ENCODE assay signal across 19 mouse cellular contexts in the genomic region with DNA sequence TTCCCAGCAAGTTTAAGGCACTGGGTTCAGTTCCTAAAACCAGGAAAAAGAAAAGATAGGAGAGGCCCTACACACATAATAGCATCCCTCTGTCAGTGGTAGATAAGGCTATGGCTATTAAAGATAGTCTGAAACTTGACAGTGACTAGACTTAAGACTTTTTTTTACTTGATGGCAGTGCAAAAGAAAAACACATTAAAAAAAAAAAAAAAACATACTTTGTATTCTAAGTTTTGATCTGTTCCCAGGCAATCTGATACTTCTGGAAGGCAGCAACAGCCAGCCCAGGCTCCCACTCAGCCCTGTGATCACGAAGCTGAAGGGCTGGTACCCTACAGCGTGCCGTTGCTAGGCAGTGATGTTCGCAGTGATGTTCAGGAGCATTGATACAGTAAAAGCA. TPM values are rescaled to one million over a fixed set of nuclear protein-coding genes. Genes with fewer than 3 reads are reported as not detected.
DNase-seq lines count a peak whose midpoint lies in the region; ATAC-seq and TF ChIP-seq lines count a peak whose summit lies in the region.
"Had no signal": no experiment of that assay in that cellular context is flagged by ENCODE, and none has a peak within 500 bp of the region (broad histone marks: within the 10 kb centered on the region; RNA-seq: fewer than 3 reads in every experiment).

No protein-coding gene starts in this region.

- H3K27me3 ChIP-seq in megakaryocyte, embryonic 14.5 days (replicated peaks): no peaks in the 10 kb centered on the region
- H3K27me3 ChIP-seq in MEL (ENCODE audit: control insufficient read depth in 1 of 2, insufficient read depth in 2 of 2, low read length in 2 of 2): no peaks in the 10 kb centered on the region
- no peaks in the 10 kb centered on the region for H3K27me3 ChIP-seq in forebrain, postnatal 0 days (ENCODE audit: insufficient read depth, low read length)
- H3K27me3 ChIP-seq: CH12.LX; hindbrain, embryonic 12.5 days; intestine, embryonic 15.5 days; neural tube, embryonic 12.5 days had no signal

- TF ChIP-seq POLR2A in MEL (IDR thresholded peaks at IDR 0.05; ENCODE audit: control insufficient read depth in 1 of 2, insufficient read depth in 1 of 2, low read depth in 1 of 2, low read length in 2 of 2, poor library complexity in 1 of 2): no peak

- no peaks in the 10 kb centered on the region for H3K79me2 ChIP-seq in MEL (ENCODE audit: control insufficient read depth, insufficient read depth, low read length, poor library complexity)

- peaks cover 67% of the 10 kb centered on the region for H3K4me1 ChIP-seq in megakaryocyte, embryonic 14.5 days
- H3K4me1 ChIP-seq in MEL (ENCODE audit: control insufficient read depth in 1 of 2, insufficient read depth in 2 of 2, low read length in 2 of 2): peaks cover 0 to 11% of the 10 kb centered on the region in 2 experiments; a peak in 2 of 4 replicates
- H3K4me1 ChIP-seq in forebrain, postnatal 0 days (ENCODE audit: insufficient read depth): no peaks in the 10 kb centered on the region
- H3K4me1 ChIP-seq: hindbrain, embryonic 12.5 days; intestine, embryonic 15.5 days; midbrain, embryonic 10.5 days; neural tube, embryonic 12.5 days had no signal

- H3K27ac ChIP-seq in MEL (ENCODE audit: control insufficient read depth, low read depth, low read length): no peak overlapping the region
- H3K27ac ChIP-seq in forebrain, postnatal 0 days (ENCODE audit: low read depth, low read length): peak overlapping the region; percentile 73; the same call in 1 of the 2 replicates
- H3K27ac ChIP-seq: heart, adult 2 months; hindbrain, embryonic 12.5 days; intestine, embryonic 15.5 days; midbrain, embryonic 10.5 days; neural tube, embryonic 12.5 days had no signal

- peaks cover 46% of the 10 kb centered on the region for H3K36me3 ChIP-seq in megakaryocyte, embryonic 14.5 days (replicated peaks; ENCODE audit: low read length)
- peaks cover 0 to 17% of the 10 kb centered on the region in 2 experiments; a peak in 2 of 4 replicates for H3K36me3 ChIP-seq in MEL (ENCODE audit: control insufficient read depth in 1 of 2, insufficient read depth in 2 of 2, low read length in 2 of 2)
- no peaks in the 10 kb centered on the region for H3K36me3 ChIP-seq in forebrain, postnatal 0 days (ENCODE audit: insufficient read depth)
- H3K36me3 ChIP-seq: hindbrain, embryonic 12.5 days; intestine, embryonic 15.5 days; neural tube, embryonic 12.5 days had no signal

- WGBS in forebrain, postnatal 0 days: 63% methylated on average over 4 of the region's 4 CpGs

- no peaks in the 10 kb centered on the region for H3K9me3 ChIP-seq in megakaryocyte, embryonic 14.5 days
- H3K9me3 ChIP-seq in MEL (replicated peaks; ENCODE audit: insufficient read depth, low read length): no peaks in the 10 kb centered on the region
- H3K9me3 ChIP-seq in forebrain, postnatal 0 days (ENCODE audit: low read length): no peaks in the 10 kb centered on the region
- H3K9me3 ChIP-seq: hindbrain, embryonic 12.5 days; intestine, embryonic 15.5 days; midbrain, embryonic 10.5 days; neural tube, embryonic 12.5 days had no signal

- H3K9ac ChIP-seq in MEL (ENCODE audit: control insufficient read depth, low read depth, low read length, poor library complexity, severe bottlenecking): no peak overlapping the region
- no peak overlapping the region for H3K9ac ChIP-seq in forebrain, postnatal 0 days
- H3K9ac ChIP-seq: hindbrain, embryonic 12.5 days; intestine, embryonic 15.5 days; neural tube, embryonic 12.5 days had no signal

- peak overlapping the region; percentile 42 for H3K4me3 ChIP-seq in megakaryocyte, embryonic 14.5 days (replicated peaks)
- no peak overlapping the region for H3K4me3 ChIP-seq in MEL (ENCODE audit: control insufficient read depth in 1 of 2, insufficient read depth in 1 of 2, low read depth in 2 of 2, low read length in 2 of 2)
- no peak overlapping the region for H3K4me3 ChIP-seq in forebrain, postnatal 0 days (ENCODE audit: low read depth, low read length)
- H3K4me3 ChIP-seq: heart, adult 2 months; hindbrain, embryonic 12.5 days; intestine, embryonic 15.5 days; midbrain, embryonic 10.5 days; neural tube, embryonic 12.5 days had no signal

- no peak for DNase-seq in frontal cortex, postnatal 25 days (ENCODE audit: low spot score in 2 of 2)
- DNase-seq in MEL (ENCODE audit: low read depth, low spot score): peak; percentile 48
- DNase-seq in forebrain, postnatal 0 days: peak; percentile 47
- DNase-seq in heart, adult 9 months (ENCODE audit: low spot score in 2 of 2): no peak
- DNase-seq in ovary, postnatal 14 days (ENCODE audit: low spot score): no peak
- DNase-seq: heart, adult 2 months; kidney, adult 9 months; kidney, postnatal 25 days; lung, adult 18-20 months; lung, postnatal 14 days; thymus, postnatal 14 days had no signal

- TF ChIP-seq CTCF in MEL (IDR thresholded peaks at IDR 0.05 in 2 of 3, conservative IDR thresholded peaks at IDR 0.05 in 1 of 3; ENCODE audit: control insufficient read depth in 1 of 3, insufficient read depth in 1 of 3, low read depth in 2 of 3, low read length in 3 of 3, poor library complexity in 1 of 3, severe bottlenecking in 1 of 3): no peak
- TF ChIP-seq CTCF in forebrain, postnatal 0 days (IDR thresholded peaks at IDR 0.05; ENCODE audit: low read depth): no peak

- TF ChIP-seq RAD21 in MEL (IDR thresholded peaks at IDR 0.05; ENCODE audit: low read depth, low read length): no peak

- ATAC-seq in frontal cortex, adult (ENCODE audit: low TSS enrichment): peak; percentile 64; the same call in 1 of the 2 replicates
- ATAC-seq in megakaryocyte, adult 5-6 weeks (ENCODE audit: poor library complexity, severe bottlenecking): no peak
- ATAC-seq in forebrain, postnatal 0 days: peak; percentile 71
- ATAC-seq: intestine, embryonic 15.5 days had no signal

- peak; percentile 81 to 84 for TF ChIP-seq EP300 in MEL (IDR thresholded peaks at IDR 0.05; ENCODE audit: low read depth in 1 of 2, low read length in 2 of 2)

- H3K4me2 ChIP-seq in forebrain, postnatal 0 days (ENCODE audit: low read depth): no peak overlapping the region
- H3K4me2 ChIP-seq: hindbrain, embryonic 12.5 days; intestine, embryonic 15.5 days; neural tube, embryonic 12.5 days had no signal

TF ChIP-seq in MEL, 35 proteins besides CTCF, POLR2A, EP300 and RAD21:
- TF ChIP-seq MAFK (IDR thresholded peaks at IDR 0.05; ENCODE audit: borderline replicate concordance, low read depth, low read length) (no peak), ELF1 (IDR thresholded peaks at IDR 0.05; ENCODE audit: low read depth, low read length) (no peak), RCOR1 (IDR thresholded peaks at IDR 0.05; ENCODE audit: low read depth, low read length) (peak; percentile 47; the same call in 1 of the 2 replicates), MYB (IDR thresholded peaks at IDR 0.05; ENCODE audit: low read depth, low read length) (no peak), GATA1 (IDR thresholded peaks at IDR 0.05; ENCODE audit: low read depth, low read length) (peak; percentile 83), BHLHE40 (IDR thresholded peaks at IDR 0.05; ENCODE audit: borderline replicate concordance, low read depth, low read length) (no peak), TCF12 (IDR thresholded peaks at IDR 0.05; ENCODE audit: low read depth, low read length) (peak; percentile 89), ZKSCAN1 (IDR thresholded peaks at IDR 0.05; ENCODE audit: low read depth, low read length) (no peak), SMC3 (IDR thresholded peaks at IDR 0.05; ENCODE audit: low read depth, low read length) (no peak), TAL1 (IDR thresholded peaks at IDR 0.05; ENCODE audit: low read length) (peak; percentile 66), ZMIZ1 (IDR thresholded peaks at IDR 0.05; ENCODE audit: low read depth, low read length) (no peak), ZNF384 (IDR thresholded peaks at IDR 0.05; ENCODE audit: low read depth, low read length) (peak; percentile 90), CHD1 (IDR thresholded peaks at IDR 0.05; ENCODE audit: low read depth, low read length) (no peak), ZC3H11A (IDR thresholded peaks at IDR 0.05; ENCODE audit: low read depth, low read length) (no peak), SIN3A (IDR thresholded peaks at IDR 0.05; ENCODE audit: low read length) (no peak), POLR2AphosphoS2 (IDR thresholded peaks at IDR 0.05; ENCODE audit: low read length) (no peak), HCFC1 (IDR thresholded peaks at IDR 0.05; ENCODE audit: low read depth, low read length) (no peak), MAZ (IDR thresholded peaks at IDR 0.05; ENCODE audit: low read depth, low read length) (no peak), GABPA (IDR thresholded peaks at IDR 0.05; ENCODE audit: low read depth, low read length) (no peak), MYC (IDR thresholded peaks at IDR 0.05; ENCODE audit: low read depth, low read length) (no peak)

RNA-seq across cellular contexts. Expression of gene Kdm2b, which starts 18.2 kb away (rescaled TPM):
- polyA plus RNA-seq in megakaryocyte, embryonic 14.5 days (2012; ENCODE audit: insufficient read depth, low replicate concordance): 19.1 and 24.4 TPM in 2 replicates
- 29.1 and 38.3 TPM in 2 replicates for total RNA-seq in megakaryocyte, adult 5-6 weeks (2015)
- 31.6 and 38.6 TPM in 2 replicates for total RNA-seq in megakaryocyte, adult 5-6 weeks (2017)
- 24.8 and 29.2 TPM in 2 replicates for total RNA-seq in MEL (2012; rRNA removed)
- 10 to 100 TPM in 1 of 2 experiments, not detected in 1; 48.9 TPM for polyA plus RNA-seq in MEL (2012; ENCODE audit: insufficient read depth in 1 of 2, insufficient read length in 2 of 2, low read depth in 1 of 2, low replicate concordance in 2 of 2, missing spikeins in 1 of 2)
- 127 and 158 TPM in 2 replicates for total RNA-seq in forebrain, postnatal 0 days (2014; rRNA removed)
- 84.6 and 91.7 TPM in 2 replicates for polyA plus RNA-seq in forebrain, postnatal 0 days (2015; fragmentation: Nextera tagmentation; extraction: Ambion mirVana)

RNA-seq across cellular contexts. Expression of gene Orai1, which starts 43.4 kb away (rescaled TPM):
- 111 and 131 TPM in 2 replicates for polyA plus RNA-seq in megakaryocyte, embryonic 14.5 days (2012; ENCODE audit: insufficient read depth, low replicate concordance)
- 80.5 and 87.4 TPM in 2 replicates for total RNA-seq in megakaryocyte, adult 5-6 weeks (2015)
- total RNA-seq in megakaryocyte, adult 5-6 weeks (2017): 21.0 and 21.8 TPM in 2 replicates
- total RNA-seq in MEL (2012; rRNA removed): 4.5 and 4.7 TPM in 2 replicates
- 10 to 100 TPM in 1 of 2 experiments, not detected in 1; 13.3 TPM for polyA plus RNA-seq in MEL (2012; ENCODE audit: insufficient read depth in 1 of 2, insufficient read length in 2 of 2, low read depth in 1 of 2, low replicate concordance in 2 of 2, missing spikeins in 1 of 2)
- total RNA-seq in forebrain, postnatal 0 days (2014; rRNA removed): 13.8 and 19.4 TPM in 2 replicates
- 10.7 and 14.4 TPM in 2 replicates for polyA plus RNA-seq in forebrain, postnatal 0 days (2015; fragmentation: Nextera tagmentation; extraction: Ambion mirVana)

Comparison
In these comparisons a context has a peak if more than half of its experiments do, and no peak if none do; other contexts are left out.
1. DNase-seq: peak in MEL (single experiment) and forebrain, postnatal 0 days (single experiment); none in frontal cortex, postnatal 25 days (0 of 2), heart, adult 9 months (0 of 2) and ovary, postnatal 14 days (single experiment).